Mouse (Mus musculus) gastrocnemius, postnatal 25 days (tissue): ENCODE data around the gene 4930519P11Rik. TPM values are rescaled to one million over a fixed set of nuclear protein-coding genes. Genes with fewer than 3 reads are reported as not detected.
A peak's percentile ranks its signal among the peaks of the same experiment; 100 is the strongest.

Source experiments
- DNase-seq: peaks from one replicate; pipeline ENCODE4 v3.0.0; 2022
- total RNA-seq, 2 experiments: library from RNA; stranded (reverse); gene quantifications; 1 replicate in 1 of 2; 2 replicates in 1 of 2; pipeline ENCODE4 v1.2.3; 2021

Gene 4930519P11Rik
- total RNA-seq, 2 experiments from 2014 or later, result not detected

DNA sequence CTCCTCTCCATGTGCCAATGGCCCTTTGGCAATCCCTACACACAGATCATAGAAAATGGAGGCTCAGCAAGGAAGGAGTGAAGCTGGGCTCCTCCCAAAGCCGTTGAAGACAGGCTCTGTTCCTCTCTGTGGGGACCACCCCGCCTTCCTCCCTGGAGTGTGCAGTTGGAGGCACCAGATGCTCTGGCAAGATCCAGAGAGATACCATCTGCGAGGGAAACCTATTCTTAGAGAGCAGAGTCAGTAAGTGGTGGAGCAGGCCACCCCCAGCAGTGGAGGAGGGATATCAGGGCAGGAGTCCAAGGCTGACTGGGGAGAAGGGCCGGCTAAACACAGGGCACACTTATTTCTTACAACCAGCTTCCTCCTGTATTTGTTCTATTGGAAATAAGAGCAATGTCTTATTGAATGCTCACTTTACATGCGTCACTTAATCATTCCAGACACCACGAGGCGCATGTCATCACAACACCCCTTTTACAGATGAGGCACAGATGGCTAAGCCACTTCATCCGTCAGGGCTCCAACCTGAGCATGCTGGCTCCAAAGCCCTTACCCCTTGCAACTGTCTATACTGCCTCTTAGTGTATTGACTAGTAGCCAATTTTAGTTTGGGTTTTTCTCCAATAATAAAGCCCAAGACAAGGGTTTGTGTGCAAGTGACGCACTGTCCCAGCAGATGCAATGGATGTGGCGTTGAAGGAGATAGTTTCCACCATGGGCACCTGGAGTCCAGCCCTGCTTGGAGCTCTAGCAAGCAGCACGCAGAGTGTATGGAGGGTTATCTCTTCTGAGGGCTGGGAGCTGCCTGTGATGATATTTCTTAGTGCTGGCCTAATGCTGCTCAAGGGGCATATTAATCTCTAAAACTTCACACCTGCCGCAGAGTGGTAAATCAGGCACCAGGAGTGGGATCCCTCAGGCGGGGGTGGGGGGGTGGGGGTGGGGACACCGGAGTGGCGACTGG, 29.0 kb downstream of the 4930519P11Rik start:
- DNase-seq, result no peak

GRCm38 (mm10) chr2:154581421-154581820, 31.8 kb downstream of the 4930519P11Rik start:
- DNase-seq, result no peak

DNA sequence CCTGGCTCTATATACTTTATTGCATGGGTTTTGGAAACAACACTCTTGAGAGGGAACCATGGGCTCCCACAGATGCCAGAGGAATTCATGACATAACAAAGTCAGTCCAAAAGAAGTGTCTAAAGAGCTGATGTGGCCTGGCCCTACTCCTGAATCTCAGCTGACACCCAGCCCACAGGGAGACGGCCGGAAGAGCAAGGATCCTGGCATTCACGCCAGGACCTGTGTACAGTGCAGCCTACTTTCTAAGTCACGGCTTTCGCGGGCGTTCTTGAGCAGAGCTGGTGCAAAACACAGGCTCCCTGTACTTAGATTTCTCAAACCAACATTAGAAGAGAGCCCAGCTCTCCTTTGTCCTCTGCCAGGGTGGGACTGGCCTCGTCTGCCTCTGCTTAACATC, 32.7 kb downstream of the 4930519P11Rik start:
- DNase-seq, result peak; percentile 64

DNA sequence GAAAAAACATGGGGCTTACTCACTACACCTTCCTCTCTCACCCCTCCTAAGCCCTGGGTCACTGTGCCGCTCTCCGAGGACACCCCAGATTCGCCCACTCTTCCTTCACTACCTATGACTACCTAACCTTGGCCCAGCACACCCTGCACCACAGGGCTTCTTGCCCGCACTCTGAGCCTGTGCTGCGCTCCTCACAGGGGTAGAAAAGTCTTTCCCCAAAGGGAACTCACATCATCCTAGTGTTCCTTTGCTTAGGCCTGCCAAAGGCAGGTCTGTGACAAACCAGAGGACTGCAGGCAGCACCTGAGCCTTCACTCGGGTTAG, 35.5 kb downstream of the 4930519P11Rik start:
- DNase-seq, result no peak

DNA sequence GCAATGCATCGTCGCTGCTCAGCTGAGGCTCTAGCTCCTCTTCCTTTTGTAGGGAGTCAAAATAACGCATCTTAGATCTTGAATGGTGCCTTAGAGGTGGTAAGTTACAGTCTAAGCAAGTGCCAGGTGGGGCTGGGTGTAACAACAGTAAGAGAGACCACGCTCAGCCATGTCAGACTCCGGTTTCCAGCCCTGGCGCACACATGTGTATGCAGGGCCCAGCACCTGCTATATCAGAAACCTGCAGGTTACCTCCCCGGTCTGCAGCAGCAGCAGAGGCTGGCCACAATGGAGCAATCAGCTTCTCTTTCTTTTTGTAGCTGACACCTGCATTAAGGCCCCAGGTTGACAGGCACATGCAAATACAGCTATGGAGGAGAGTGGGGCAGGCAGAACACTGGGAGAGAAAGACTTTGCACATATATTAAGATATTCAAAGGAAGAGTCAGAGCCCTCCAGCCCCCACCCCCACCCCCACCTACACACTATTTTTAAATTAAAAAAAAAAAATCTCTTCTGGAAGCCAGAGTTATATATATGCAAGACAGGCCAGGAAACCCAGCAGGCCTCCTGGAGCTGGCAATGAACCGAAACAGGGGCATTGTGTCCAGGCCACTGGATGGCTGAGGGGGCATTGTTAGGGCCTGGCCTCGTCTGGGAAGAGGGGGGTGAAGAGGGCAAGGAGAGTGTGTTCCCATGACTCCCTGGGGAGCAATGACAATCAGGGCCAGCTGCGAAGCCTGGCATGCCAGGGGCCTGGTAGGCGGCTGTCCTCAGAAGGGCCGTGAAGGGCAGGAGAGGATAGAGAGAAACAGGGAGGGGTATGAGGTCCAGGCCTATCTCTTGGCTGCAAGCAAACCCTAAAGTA, 36.1 kb downstream of the 4930519P11Rik start:
- DNase-seq, result no peak

DNA sequence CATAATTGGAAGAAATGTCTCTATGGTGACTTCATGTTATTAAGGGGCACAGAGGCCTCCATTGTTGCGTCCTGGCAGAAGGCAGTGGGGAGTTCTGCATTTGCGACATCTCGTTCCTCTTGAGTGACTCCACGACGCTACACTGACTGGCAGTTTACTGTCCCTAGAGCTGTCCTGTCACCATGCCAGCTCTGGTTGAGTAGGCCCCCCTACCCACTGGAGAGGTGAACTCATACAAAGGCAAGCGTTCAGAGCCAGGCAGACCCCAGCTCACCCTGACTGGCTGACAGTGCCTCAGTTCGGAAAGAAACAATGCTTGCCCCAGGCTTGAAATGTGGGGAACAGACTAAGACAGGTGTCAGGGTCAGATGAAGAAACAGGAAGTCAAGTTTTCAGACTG, 39.0 kb downstream of the 4930519P11Rik start:
- no peak for DNase-seq

DNA sequence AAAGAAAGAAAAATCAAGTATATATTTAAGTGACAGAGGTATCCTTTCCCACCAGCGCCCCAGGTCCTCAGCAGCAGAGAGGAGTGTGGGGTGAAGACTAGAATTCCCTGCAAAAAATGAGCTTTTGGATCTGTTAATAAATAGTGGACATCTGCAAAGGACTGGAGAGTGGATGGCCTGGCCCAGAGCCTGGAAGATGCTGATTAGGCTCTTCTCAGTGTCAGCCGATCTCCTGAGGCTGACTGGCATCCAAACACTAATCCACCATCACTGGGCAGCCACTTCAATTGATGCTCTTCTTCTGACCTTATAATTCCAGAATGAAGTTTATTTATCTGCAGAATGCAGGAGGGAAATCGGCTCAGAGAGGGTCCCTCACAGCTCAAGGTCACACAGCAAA, 40.2 kb downstream of the 4930519P11Rik start:
- DNase-seq, result no peak

DNA sequence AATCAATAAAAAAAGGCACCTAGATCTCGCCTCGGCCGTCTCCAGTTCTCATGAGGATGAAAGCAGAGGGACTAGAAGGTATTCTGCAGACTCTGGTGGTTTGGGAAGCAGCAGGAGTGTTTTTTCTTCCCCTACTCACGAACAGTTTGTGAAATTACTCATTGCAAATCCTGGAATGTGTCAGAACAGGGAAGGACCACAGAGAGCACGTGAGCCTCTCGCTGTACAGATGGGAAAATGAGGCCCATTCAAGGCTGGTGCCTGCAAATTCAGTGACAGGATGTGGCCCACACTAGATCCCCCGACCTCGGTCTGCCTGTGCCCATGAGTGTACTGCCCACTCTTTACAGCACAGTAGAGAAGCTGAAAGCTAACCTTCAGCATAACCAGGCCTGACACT, 41.3 kb downstream of the 4930519P11Rik start:
- DNase-seq, result no peak

DNA sequence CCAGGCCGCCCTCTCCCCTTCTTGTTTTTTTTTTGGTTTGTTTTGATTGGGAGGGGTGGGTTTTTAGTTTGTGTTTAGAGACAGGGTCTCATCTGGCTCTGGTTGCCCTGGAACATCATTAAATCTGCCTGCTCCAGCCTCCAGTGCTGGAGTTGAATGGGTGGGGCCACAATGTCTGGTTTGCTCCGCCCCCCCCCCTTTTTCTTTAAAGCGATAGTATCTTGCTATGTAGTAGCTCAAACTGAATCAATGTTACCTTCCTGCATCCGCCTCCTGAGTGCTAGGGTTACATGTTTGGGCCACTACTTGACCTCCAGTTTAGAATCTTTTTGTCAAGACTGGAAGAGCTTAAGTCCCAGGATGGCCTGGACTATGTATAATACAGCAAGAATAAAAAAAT, 42.0 kb downstream of the 4930519P11Rik start:
- no peak for DNase-seq

GRCm38 (mm10) chr2:154570666-154571065, 42.6 kb downstream of the 4930519P11Rik start:
- DNase-seq, result no peak

GRCm38 (mm10) chr2:154569836-154570286, 43.4 kb downstream of the 4930519P11Rik start, which contains the start of gene E2f1:
TSS of gene E2f1 (minus strand) at chr2:154569892.
- DNase-seq, result peak; percentile 98

GRCm38 (mm10) chr2:154569071-154569748, 44.0 kb downstream of the 4930519P11Rik start:
- peak; percentile 57 for DNase-seq

- no peak for DNase-seq
These were observed 44.7 kb downstream of the 4930519P11Rik start for GRCm38 (mm10) chr2:154568329-154569070.

GRCm38 (mm10) chr2:154567766-154568165, 45.5 kb downstream of the 4930519P11Rik start:
- DNase-seq, result no peak

- DNase-seq, result no peak
These were observed 46.6 kb downstream of the 4930519P11Rik start for GRCm38 (mm10) chr2:154566641-154567040.

- no peak for DNase-seq
These were observed 47.7 kb downstream of the 4930519P11Rik start for GRCm38 (mm10) chr2:154565562-154565961.

- DNase-seq, result no peak
These were observed 49.5 kb downstream of the 4930519P11Rik start for GRCm38 (mm10) chr2:154563612-154564170.
